Mouse (Mus musculus) C2C12 (cell line): ENCODE results near the gene Nfix.

Experiments
- CTCF ChIP-seq: IDR thresholded peaks from one replicate; pipeline ENCODE4 v1.5.1; 2011; ENCODE audit not compliant: control insufficient read depth, insufficient read depth, insufficient read length
- MAX ChIP-seq: IDR thresholded peaks from one replicate; pipeline ENCODE4 v1.6.1; 2011; ENCODE audit warnings: mild to moderate bottlenecking, control low read depth
- MYOG ChIP-seq: IDR thresholded peaks from one replicate; pipeline ENCODE4 v1.6.1; 2011; ENCODE audit not compliant: control insufficient read depth, insufficient read length; ENCODE audit errors: extremely low read depth

GRCm38 (mm10) chr8:84704356-84704755 is 95.8 kb downstream of the Nfix start:
- TF ChIP-seq MAX (no peak), MYOG (no peak), CTCF (no peak)
